Mouse (Mus musculus): Measurements from ENCODE around the gene Adarb2. TPM values are rescaled to one million over a fixed set of nuclear protein-coding genes. Genes with fewer than 3 reads are reported as not detected.
A peak's percentile ranks its signal among the peaks of the same experiment; 100 is the strongest.
"Not testable (repeated sequence)": the region's sequence is repeated elsewhere in the genome, so short reads cannot be mapped to it uniquely, and the experiment has no call there.

Adarb2 gene
- polyA plus RNA-seq, 2 experiments = 0.02 to 0.10 TPM

DNA sequence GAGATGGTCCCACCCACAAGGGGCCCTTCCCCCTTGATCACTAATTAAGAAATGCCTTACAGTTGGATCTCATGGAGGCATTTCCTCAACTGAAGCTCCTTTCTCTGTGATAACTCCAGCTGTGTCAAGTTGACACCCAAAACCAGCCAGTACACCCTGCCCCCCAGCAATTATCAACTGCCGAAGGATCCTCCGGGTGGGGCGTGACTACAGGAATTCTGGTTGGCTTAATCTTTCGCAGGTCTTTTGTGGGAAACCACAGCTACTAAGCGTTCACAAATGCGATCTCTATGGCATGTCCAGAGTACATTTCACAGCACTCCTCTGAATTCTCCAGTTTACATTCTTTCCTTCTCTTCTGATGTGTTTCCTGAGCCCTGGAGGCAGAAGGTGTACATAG, 406.3 kb downstream of the Adarb2 start:
- not testable (repeated sequence) for H3K27ac ChIP-seq; H3K4me1 ChIP-seq (replicated peaks; ENCODE audit: control insufficient read depth in 2 of 2, insufficient read depth in 2 of 2, low read length in 1 of 2); H3K4me3 ChIP-seq (ENCODE audit: insufficient read depth in 1 of 2, low read depth in 2 of 2, low read length in 2 of 2); H3K9me3 ChIP-seq (ENCODE audit: control insufficient read depth, low read length); H3K27me3 ChIP-seq (ENCODE audit: control insufficient read depth, insufficient read depth, low read length); H3K9ac ChIP-seq (replicated peaks); H3K36me3 ChIP-seq (replicated peaks; ENCODE audit: control insufficient read depth, insufficient read depth, low read depth)
- TF ChIP-seq EP300 (IDR thresholded peaks at IDR 0.05; ENCODE audit: low read depth) = peak; percentile 41; the same call in 1 of the 2 replicates
- DNase-seq (ENCODE audit: low read depth in 3 of 3, low spot score in 3 of 3) (peak in 1 of 3 experiments; percentile 6), ATAC-seq (ENCODE audit: insufficient read depth) (peak; percentile 70)
- 0 out of 2 replicates have a peak overlapping the region, but pooled peaks have one; percentile 4 for H3K4me2 ChIP-seq (ENCODE audit: low read depth)
- WGBS (ENCODE audit: insufficient replicate concordance) = 30% methylated on average over 6 of the region's 6 CpGs

DNA sequence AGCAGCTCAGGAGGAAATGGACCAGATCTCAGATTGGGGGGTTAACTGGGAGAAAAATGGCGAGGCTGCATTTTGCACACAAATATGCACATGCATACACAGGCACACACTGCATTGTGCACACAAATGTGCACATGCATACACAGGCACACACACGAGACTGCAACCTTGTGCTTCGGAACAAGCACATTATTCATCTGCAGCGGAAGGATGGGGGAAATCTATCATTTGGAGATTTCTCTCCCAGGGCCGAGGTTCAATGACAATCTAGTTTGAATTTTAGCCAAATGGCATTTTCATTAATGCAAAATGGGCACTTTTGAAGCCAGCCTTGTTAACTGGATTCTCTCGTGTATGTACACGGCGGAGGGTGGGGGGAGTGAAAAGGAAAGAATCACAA, 408.3 kb downstream of the Adarb2 start:
- no peak overlapping the region for H3K4me3 ChIP-seq (ENCODE audit: insufficient read depth in 1 of 2, low read depth in 2 of 2, low read length in 2 of 2)
- H3K9me3 ChIP-seq (ENCODE audit: control insufficient read depth, low read length) = no peaks in the 10 kb centered on the region
- TF ChIP-seq CTCF (IDR thresholded peaks at IDR 0.05; ENCODE audit: low read depth) = no peak
- H3K4me1 ChIP-seq (replicated peaks; ENCODE audit: control insufficient read depth in 2 of 2, insufficient read depth in 2 of 2, low read length in 1 of 2) = no peaks in the 10 kb centered on the region; a peak in 1 of 4 replicates
- no peak overlapping the region for H3K27ac ChIP-seq
- 65% methylated on average over 8 of the region's 8 CpGs for WGBS (ENCODE audit: insufficient replicate concordance)
- no peaks in the 10 kb centered on the region for H3K36me3 ChIP-seq (replicated peaks; ENCODE audit: control insufficient read depth, insufficient read depth, low read depth)
- H3K9ac ChIP-seq (replicated peaks) = no peak overlapping the region
- no peak for DNase-seq (ENCODE audit: low read depth in 3 of 3, low spot score in 3 of 3)
- ATAC-seq (ENCODE audit: insufficient read depth) = no peak
- no peaks in the 10 kb centered on the region for H3K27me3 ChIP-seq (ENCODE audit: control insufficient read depth, insufficient read depth, low read length)
- H3K4me2 ChIP-seq (ENCODE audit: low read depth) = no peak overlapping the region

DNA sequence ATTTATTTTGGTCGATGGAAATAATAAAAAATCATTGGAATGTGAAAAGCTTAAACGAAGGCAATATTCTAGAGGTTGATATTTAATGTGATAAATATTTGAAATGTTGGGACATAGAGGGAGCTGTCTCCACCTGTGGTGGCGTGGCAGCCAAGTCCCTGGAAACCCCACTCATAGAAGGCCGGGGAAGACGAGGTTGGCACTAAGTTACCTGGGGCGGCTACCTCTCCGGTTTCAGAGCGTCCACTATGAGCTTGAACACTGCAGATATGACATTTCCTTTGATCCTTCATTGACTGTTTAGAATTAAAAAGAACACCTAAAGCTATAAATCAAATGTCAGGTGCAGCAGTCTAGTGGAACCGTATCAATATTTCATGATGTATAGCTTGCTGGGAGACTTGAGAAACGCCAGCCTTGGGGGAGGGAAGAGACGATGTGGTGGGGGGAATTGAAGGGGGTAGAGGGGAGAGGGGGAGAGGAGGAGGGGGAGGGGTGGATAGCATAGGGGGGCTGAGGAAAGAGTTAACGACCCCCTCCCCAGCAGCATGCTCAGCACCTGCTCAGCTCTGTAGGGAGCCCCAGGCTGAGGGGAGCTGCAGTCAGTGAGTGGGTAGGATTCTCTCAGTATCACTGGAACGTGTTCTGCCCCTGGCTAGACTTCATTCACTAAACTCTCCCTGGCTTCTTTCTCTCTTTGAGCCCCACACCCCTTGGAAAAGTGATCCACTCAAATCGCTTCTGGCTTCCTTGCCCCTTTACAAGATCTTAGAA, 410.1 kb downstream of the Adarb2 start:
- H3K4me1 ChIP-seq (replicated peaks; ENCODE audit: control insufficient read depth in 2 of 2, insufficient read depth in 2 of 2, low read length in 1 of 2) = no peaks in the 10 kb centered on the region; a peak in 1 of 4 replicates
- no peak overlapping the region for H3K9ac ChIP-seq (replicated peaks)
- WGBS (ENCODE audit: insufficient replicate concordance) = 63% methylated on average over 14 of the region's 14 CpGs
- H3K27me3 ChIP-seq (ENCODE audit: control insufficient read depth, insufficient read depth, low read length) = no peaks in the 10 kb centered on the region
- no peaks in the 10 kb centered on the region for H3K36me3 ChIP-seq (replicated peaks; ENCODE audit: control insufficient read depth, insufficient read depth, low read depth)
- H3K27ac ChIP-seq = no peak overlapping the region
- H3K4me3 ChIP-seq (ENCODE audit: insufficient read depth in 1 of 2, low read depth in 2 of 2, low read length in 2 of 2) = no peak overlapping the region
- no peak for TF ChIP-seq EP300 (IDR thresholded peaks at IDR 0.05; ENCODE audit: low read depth)
- TF ChIP-seq CTCF (IDR thresholded peaks at IDR 0.05; ENCODE audit: low read depth) = no peak
- no peak overlapping the region for H3K4me2 ChIP-seq (ENCODE audit: low read depth)
- ATAC-seq (ENCODE audit: insufficient read depth) (no peak), DNase-seq (ENCODE audit: low read depth in 3 of 3, low spot score in 3 of 3) (no peak)
- no peaks in the 10 kb centered on the region for H3K9me3 ChIP-seq (ENCODE audit: control insufficient read depth, low read length)

DNA sequence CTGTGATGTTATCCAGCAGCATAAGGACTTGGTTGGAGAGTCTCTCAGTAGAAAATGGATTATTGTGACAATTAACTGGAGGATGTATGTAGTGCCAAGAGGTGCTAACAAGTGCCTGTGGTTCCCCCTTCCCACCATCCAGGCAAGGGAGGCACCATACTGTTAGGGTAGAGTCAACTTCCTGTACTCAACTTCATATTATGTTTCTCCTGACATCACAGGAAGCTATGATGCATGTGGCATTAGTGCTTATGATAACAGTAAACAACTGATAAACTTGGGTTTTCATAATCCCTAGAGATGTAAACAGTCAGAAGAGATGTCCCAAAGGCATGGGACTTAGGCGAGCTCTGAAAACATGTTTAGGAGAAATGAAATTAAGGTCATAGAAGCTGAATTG, 414.0 kb downstream of the Adarb2 start:
- no peak for DNase-seq (ENCODE audit: low read depth in 3 of 3, low spot score in 3 of 3)
- Histone ChIP-seq H3K4me1 (replicated peaks; ENCODE audit: control insufficient read depth in 2 of 2, insufficient read depth in 2 of 2, low read length in 1 of 2) (no peaks in the 10 kb centered on the region), H3K4me2 (ENCODE audit: low read depth) (no peak overlapping the region), H3K4me3 (ENCODE audit: insufficient read depth in 1 of 2, low read depth in 2 of 2, low read length in 2 of 2) (no peak overlapping the region), H3K27ac (no peak overlapping the region), H3K9ac (replicated peaks) (no peak overlapping the region), H3K27me3 (ENCODE audit: control insufficient read depth, insufficient read depth, low read length) (no peaks in the 10 kb centered on the region), H3K9me3 (ENCODE audit: control insufficient read depth, low read length) (no peaks in the 10 kb centered on the region), H3K36me3 (replicated peaks; ENCODE audit: control insufficient read depth, insufficient read depth, low read depth) (no peaks in the 10 kb centered on the region)
- TF ChIP-seq EP300 (IDR thresholded peaks at IDR 0.05; ENCODE audit: low read depth) = no peak
- ATAC-seq (ENCODE audit: insufficient read depth) = no peak
- WGBS (ENCODE audit: insufficient replicate concordance) = 60% methylated on average over 1 of the region's 1 CpGs

DNA sequence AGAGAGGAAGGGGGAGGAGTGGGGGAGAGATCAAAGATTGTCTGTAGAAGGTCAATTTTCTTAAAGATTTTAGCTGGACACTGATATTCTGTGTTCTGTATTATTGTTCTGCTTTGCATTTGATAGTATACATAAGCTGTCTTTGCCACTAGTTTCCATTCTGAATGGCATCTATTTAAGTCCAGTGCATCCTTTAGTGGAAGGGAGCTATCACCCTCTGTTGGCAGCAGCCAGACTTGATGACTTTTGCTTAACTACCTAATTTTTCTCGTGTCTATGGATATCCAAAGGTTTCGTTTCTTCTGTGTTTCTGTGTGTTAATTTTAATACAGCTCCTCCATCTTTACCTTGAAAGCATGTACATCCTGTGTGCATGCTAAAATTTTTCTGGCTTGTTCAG, 419.6 kb downstream of the Adarb2 start:
- DNase-seq (ENCODE audit: low read depth in 3 of 3, low spot score in 3 of 3) (no peak), ATAC-seq (ENCODE audit: insufficient read depth) (no peak)
- TF ChIP-seq CTCF (IDR thresholded peaks at IDR 0.05; ENCODE audit: low read depth) (no peak), EP300 (IDR thresholded peaks at IDR 0.05; ENCODE audit: low read depth) (no peak)
- no peaks in the 10 kb centered on the region for H3K27me3 ChIP-seq (ENCODE audit: control insufficient read depth, insufficient read depth, low read length)
- H3K9ac ChIP-seq (replicated peaks) = no peak overlapping the region
- 57% methylated on average over 2 of the region's 2 CpGs for WGBS (ENCODE audit: insufficient replicate concordance)
- H3K36me3 ChIP-seq (replicated peaks; ENCODE audit: control insufficient read depth, insufficient read depth, low read depth) = no peaks in the 10 kb centered on the region
- no peak overlapping the region for H3K4me3 ChIP-seq (ENCODE audit: insufficient read depth in 1 of 2, low read depth in 2 of 2, low read length in 2 of 2)
- H3K27ac ChIP-seq = no peak overlapping the region
- no peak overlapping the region for H3K4me2 ChIP-seq (ENCODE audit: low read depth)
- no peaks in the 10 kb centered on the region for H3K4me1 ChIP-seq (replicated peaks; ENCODE audit: control insufficient read depth in 2 of 2, insufficient read depth in 2 of 2, low read length in 1 of 2)
- H3K9me3 ChIP-seq (ENCODE audit: control insufficient read depth, low read length) = no peaks in the 10 kb centered on the region
